Mouse (Mus musculus) hindlimb bud, embryonic 11.5 days (tissue): ENCODE results near the gene Tmem211.
A peak's percentile ranks its signal among the peaks of the same experiment; 100 is the strongest.

Experiments
- DNase-seq: peaks from one replicate; pipeline ENCODE4 v3.0.0-alpha.2; 2012; ENCODE audit warnings: low read depth, low spot score; ENCODE audit errors: extremely low spot score

Tmem211 gene

DNA sequence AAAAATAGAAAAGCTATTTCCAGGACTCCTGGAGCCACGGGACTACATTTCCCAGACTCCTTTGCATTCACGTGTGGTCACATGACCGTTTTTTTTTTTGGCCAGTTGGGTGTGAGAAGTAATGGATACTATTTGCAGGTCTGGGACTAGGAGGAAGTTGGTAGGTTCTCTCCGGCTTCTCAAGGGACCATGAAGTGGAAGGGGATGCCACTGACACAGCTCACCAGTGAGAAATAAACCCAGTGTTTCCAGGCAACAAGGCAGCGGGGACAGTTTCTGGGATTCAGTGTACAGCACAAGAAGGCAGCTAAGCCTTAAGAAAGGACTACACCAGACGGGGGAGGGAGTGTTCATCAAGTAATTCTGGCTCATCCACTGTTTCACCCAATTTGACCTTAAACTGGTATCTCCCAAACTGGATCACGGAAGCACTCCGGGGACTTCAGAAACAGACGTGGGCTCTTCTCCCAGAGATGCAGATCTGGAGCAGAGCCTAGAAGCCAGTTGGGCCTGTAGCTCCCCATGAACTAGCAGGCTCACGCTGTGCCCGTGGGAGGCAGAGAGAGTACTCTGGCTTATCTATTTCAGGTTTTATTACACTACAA is 44.6 kb downstream of the Tmem211 start:
- no peak for DNase-seq

DNA sequence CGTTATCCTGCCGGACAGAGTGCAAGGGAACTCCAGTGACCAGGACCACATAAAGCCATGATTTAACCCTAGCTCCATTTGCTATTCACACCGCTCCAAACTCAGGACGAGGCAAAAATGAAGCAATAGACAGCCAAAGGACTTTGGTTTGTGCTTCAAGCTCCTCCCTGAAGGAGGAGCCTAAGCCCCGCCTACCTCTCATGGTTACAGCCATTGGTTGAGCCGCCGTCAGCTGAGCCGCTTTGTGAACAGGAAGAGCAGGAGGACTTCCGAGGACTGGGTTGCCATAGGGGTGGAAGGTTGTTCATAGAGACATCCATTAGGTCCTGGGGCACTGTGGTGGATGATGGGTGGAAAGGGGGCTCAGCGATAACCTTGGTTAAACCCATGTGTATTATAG is 49.1 kb downstream of the Tmem211 start:
- DNase-seq, result no peak

DNA sequence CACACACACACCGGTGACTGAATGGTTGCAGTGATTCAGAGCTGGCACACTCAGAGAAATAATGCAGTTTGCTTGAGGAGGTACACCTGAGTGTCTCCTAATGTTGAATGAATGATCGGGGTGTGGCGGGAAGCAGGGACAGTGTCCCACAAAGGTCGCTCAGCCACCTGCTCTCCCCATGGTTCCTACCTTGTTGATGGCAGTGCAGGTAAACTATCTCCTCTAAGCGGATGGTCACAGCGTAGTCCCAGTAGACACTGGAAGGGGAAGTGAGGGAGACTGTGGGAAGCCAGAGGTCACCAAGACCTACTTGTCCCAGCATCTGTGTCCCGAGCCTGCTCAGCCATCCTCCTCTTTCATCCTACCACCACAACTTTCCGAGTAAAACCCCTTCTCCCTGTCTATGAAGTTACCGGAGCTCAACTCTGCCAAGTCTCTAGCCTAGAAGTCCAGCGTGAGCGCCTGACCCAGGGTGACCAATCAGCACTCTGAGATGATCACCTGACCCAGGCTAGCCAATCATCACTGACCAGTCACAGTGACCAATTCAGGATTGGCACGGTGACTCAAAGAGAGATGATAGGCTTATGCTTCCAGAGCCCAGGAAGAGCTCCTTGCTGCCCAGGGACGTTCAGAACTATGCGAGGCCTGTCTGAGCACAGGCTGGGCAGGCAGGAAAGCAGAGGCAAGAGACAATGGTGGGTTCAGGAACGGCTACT is 53.6 kb downstream of the Tmem211 start:
- DNase-seq, result peak; percentile 63

DNA sequence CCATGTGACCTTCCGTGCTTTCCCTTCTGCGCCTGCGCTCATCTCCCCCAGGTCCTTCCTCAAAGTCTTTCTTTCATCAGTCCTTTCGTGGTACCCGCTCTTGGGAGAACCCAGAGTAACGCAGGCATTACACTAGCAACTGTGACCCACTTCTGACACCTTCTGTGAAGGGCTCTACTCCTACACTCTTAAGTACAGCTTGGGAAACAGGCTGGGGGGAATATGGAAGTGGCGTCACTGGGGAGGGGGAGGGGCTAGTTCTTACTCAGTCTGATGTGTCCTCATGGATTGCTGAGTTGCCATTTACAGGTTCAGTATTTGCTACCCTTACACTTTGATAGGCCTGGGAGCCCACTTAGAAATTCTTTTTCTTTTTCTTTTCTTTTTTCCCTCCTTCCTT is 54.8 kb downstream of the Tmem211 start:
- no peak for DNase-seq

DNA sequence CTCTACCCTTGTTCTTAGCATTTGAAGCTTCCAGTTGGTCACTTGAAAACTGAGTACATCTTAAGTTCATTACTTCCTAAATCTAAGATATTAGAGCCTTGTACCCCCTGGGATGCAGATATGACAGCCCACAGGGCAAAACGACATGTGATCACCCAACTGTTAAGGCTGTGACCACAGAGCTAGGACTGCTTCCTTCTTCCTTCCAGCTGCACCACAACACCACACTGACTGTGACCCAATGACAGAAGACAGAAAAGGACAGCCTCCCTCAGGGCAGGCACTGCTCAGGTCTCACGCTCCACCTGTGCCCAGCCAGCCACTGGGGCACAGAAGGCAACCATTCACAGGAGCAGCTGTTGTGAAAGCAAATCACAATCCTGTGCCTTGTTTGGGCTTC is 57.0 kb downstream of the Tmem211 start:
- DNase-seq, result no peak

- no peak for DNase-seq
These were observed 58.8 kb downstream of the Tmem211 start for GRCm38 (mm10) chr5:113285541-113285940.

DNA sequence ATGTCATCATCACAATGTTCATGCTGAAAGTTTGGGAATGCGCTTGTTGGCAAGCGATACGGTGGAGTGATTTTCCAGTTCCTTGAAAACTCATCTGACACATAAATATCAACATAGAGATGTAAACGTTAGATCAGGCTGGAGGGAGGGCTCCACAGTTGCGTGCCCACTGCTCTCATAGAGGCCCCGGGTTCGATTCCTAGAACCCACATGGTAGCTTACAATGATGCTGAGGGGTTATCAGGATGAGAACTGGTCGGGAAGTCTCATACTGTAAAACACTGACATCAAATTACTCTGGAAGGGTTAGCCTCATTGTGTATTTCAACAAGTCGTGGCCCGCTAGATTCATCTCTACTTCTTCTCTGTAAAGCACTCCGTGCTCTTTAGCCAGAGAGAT is 59.3 kb downstream of the Tmem211 start:
- no peak for DNase-seq

DNA sequence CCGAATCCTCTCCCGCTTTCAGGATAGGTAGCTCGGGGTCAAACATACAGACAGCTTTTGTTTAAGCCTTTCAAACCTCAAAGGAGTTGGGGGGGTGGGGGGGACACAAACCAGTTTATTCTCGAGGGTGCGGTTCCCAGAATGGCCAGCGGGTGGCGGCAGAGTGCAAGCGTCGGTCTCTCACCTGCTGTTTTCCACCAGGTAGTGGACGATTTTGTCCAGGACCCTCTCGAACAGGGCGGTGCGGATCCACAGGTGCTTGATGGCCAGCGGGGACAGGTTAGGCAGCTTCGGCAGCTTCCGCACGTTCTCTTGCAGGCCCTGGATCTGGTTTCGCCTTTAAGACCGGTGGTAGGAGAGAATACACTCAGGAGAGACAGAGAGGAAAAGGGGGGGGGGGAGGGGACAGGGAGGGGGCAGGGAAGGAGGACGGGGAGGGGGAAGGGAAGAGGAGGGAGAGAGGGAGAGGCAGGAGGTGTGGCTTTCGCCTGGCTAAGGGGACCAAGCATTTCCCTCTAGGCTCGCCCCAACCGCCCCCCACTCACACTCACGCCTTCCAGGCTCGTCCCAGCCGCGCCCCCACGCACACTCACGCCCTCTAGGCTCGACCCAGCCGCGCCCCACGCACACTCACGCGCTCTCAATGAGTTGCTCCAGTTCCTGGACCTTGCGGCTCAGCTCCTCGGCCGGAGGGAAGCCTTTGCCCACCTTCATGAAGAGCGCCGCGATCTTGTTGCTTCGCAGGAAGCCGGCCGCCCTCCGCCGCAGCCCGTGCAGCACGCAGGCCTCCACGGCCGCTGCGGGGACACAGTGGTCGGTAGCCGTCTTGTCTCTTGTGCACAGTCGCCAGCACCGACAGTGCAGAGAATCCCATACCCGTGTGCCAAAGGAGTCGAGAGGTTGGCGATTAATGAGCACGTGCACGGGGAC is 60.1 kb downstream of the Tmem211 start:
- no peak for DNase-seq

GRCm38 (mm10) chr5:113287762-113288161 is 61.1 kb downstream of the Tmem211 start:
- no peak for DNase-seq

DNA sequence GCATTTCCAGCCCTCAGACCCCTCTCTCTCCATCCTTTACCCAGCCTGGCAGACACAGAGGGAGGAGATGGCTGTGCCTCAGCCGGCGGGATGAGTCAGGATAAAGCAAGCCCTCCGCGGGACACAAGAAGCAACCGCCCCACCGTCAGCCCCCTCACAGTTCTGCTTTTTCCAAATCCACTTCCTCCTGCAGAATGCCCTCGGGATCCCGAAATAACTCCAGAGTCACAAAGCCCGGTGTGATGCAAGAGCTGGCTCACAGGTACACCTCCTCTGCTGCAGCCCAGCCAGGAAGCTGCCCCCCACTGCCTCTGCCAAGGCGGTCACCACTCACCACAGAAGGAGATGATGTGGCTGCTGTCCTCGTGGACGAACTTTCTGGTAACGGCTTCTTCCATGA is 61.8 kb downstream of the Tmem211 start:
- no peak for DNase-seq
